Mouse (Mus musculus): ENCODE results near the gene Defb20. TPM values are rescaled to one million over a fixed set of nuclear protein-coding genes. Genes with fewer than 3 reads are reported as not detected.
"Not testable (repeated sequence)": the region's sequence is repeated elsewhere in the genome, so short reads cannot be mapped to it uniquely, and the experiment has no call there.

Gene Defb20
- polyA plus RNA-seq (2012): not detected in 2 replicates

DNA sequence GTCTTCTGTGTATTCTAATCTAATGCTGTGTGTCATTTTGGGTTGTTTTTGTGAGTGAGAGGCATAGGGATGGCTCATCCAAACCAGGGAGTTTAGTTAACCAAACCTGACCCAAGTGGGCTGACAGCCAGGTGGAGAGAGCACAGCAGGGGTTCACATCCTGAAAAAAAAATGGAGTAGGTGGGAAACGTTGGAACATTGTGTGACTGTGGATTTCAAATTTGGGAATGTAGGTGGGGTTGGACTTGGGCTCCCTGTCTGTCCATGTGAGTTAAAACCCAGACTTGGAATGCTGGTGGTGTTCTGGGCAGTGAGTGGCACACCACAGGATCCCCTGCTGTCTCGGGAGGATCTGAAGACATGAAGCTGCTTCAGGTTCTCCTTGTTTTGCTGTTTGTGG lies at the start of gene Defb20:
Gene Defb20, plus strand, starts transcription at position 301 of the 400 bp plus-strand sequence.
- Histone ChIP-seq H3K4me3 (replicated peaks) (no peak within 1 kb of the TSS), H3K4me1 (ENCODE audit: control insufficient read depth) (no peaks in the 10 kb centered on the region), H3K9me3 (ENCODE audit: control insufficient read depth, low read length) (no peaks in the 10 kb centered on the region), H3K36me3 (ENCODE audit: control insufficient read depth) (no peaks in the 10 kb centered on the region), H3K27me3 (ENCODE audit: control insufficient read depth) (no peaks in the 10 kb centered on the region)
- TF ChIP-seq GATA1 (IDR thresholded peaks at IDR 0.05; ENCODE audit: low read length): no peak
- TF ChIP-seq TAL1 (IDR thresholded peaks at IDR 0.05; ENCODE audit: low read length): no peak

GRCm38 (mm10) chr2:152427493-152427892 lies 49.4 kb upstream of the Defb20 start:
- Histone ChIP-seq H3K4me1 (ENCODE audit: control insufficient read depth) (no peaks in the 10 kb centered on the region), H3K9me3 (ENCODE audit: control insufficient read depth, low read length) (no peaks in the 10 kb centered on the region), H3K36me3 (ENCODE audit: control insufficient read depth) (no peaks in the 10 kb centered on the region), H3K4me3 (replicated peaks) (no peak overlapping the region), H3K27me3 (ENCODE audit: control insufficient read depth) (peaks cover 2% of the 10 kb centered on the region; the same call in 1 of the 2 replicates)
- TF ChIP-seq GATA1 (IDR thresholded peaks at IDR 0.05; ENCODE audit: low read length) (no peak), TAL1 (IDR thresholded peaks at IDR 0.05; ENCODE audit: low read length) (no peak)

- not testable (repeated sequence) for H3K36me3 ChIP-seq (ENCODE audit: control insufficient read depth); H3K9me3 ChIP-seq (ENCODE audit: control insufficient read depth, low read length); H3K27me3 ChIP-seq (ENCODE audit: control insufficient read depth); H3K4me1 ChIP-seq (ENCODE audit: control insufficient read depth); H3K4me3 ChIP-seq (replicated peaks)
Measured at GRCm38 (mm10) chr2:152428481-152428880, 48.4 kb upstream of the Defb20 start.

GRCm38 (mm10) chr2:152436405-152436901 lies 40.4 kb upstream of the Defb20 start:
- Histone ChIP-seq H3K9me3 (ENCODE audit: control insufficient read depth, low read length) (no peaks in the 10 kb centered on the region), H3K4me3 (replicated peaks) (no peak overlapping the region)
- TF ChIP-seq TAL1 (IDR thresholded peaks at IDR 0.05; ENCODE audit: low read length): no peak

GRCm38 (mm10) chr2:152436983-152437860 lies 39.6 kb upstream of the Defb20 start:
- Histone ChIP-seq H3K27me3 (ENCODE audit: control insufficient read depth) (no peaks in the 10 kb centered on the region), H3K9me3 (ENCODE audit: control insufficient read depth, low read length) (no peaks in the 10 kb centered on the region), H3K4me3 (replicated peaks) (peak overlapping the region; percentile 60), H3K4me1 (ENCODE audit: control insufficient read depth) (peaks cover 9% of the 10 kb centered on the region), H3K36me3 (ENCODE audit: control insufficient read depth) (no peaks in the 10 kb centered on the region)
- TF ChIP-seq TAL1 (IDR thresholded peaks at IDR 0.05; ENCODE audit: low read length): no peak
- no peak for TF ChIP-seq GATA1 (IDR thresholded peaks at IDR 0.05; ENCODE audit: low read length)

More at GRCm38 (mm10) chr2:152436405-152436901, 40.4 kb upstream of the Defb20 start:
- no peaks in the 10 kb centered on the region for H3K36me3 ChIP-seq (ENCODE audit: control insufficient read depth)
- H3K4me1 ChIP-seq (ENCODE audit: control insufficient read depth): peaks cover 9% of the 10 kb centered on the region
- no peaks in the 10 kb centered on the region for H3K27me3 ChIP-seq (ENCODE audit: control insufficient read depth)

GRCm38 (mm10) chr2:152438963-152439362 lies 37.9 kb upstream of the Defb20 start:
- TF ChIP-seq TAL1 (IDR thresholded peaks at IDR 0.05; ENCODE audit: low read length): no peak
- no peak for TF ChIP-seq GATA1 (IDR thresholded peaks at IDR 0.05; ENCODE audit: low read length)
- H3K27me3 ChIP-seq (ENCODE audit: control insufficient read depth): no peaks in the 10 kb centered on the region
- H3K36me3 ChIP-seq (ENCODE audit: control insufficient read depth): no peaks in the 10 kb centered on the region
- H3K9me3 ChIP-seq (ENCODE audit: control insufficient read depth, low read length): no peaks in the 10 kb centered on the region
- peaks cover 9% of the 10 kb centered on the region for H3K4me1 ChIP-seq (ENCODE audit: control insufficient read depth)
- H3K4me3 ChIP-seq (replicated peaks): no peak overlapping the region

DNA sequence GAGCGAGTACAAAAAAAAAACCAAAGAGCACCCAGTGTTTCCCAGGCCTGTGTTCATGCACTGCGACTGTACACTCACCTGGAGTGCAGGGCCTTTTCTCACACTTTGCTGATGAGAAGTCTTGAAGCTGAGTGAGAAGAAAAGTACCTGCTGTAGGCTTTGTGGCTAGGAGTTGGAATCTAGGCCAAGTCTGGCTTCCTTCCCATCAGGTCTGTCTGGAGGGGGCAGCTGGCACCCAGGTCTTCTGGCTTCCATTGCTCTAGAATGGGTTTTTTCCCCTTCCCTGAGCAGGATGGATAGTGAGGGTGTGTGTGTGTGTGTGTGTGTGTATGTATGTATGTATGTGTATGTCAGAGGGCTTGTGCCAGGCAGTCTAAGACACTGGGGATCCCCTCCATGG lies 37.0 kb upstream of the Defb20 start:
- Histone ChIP-seq H3K36me3 (ENCODE audit: control insufficient read depth) (no peaks in the 10 kb centered on the region), H3K27me3 (ENCODE audit: control insufficient read depth) (no peaks in the 10 kb centered on the region)

DNA sequence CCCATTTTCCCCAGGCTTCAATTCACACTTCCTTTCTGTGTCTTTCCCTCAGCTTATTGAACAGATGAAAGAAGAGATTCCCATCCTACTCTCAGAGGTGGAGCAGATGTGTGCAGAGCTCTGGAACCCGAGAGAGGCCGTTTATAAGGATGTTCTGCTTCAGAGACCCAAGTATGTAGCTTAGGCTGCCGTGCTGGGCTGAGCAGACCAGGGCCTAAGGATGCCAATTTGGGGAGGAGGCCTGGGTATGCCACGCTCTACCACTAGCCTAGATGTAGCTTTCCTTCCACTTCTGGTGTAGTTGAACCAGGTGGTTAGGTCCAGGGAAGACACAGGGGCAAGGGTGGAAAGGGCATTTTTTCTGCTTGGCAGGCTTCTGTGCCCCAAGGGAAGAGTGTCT lies 34.5 kb upstream of the Defb20 start:
- TF ChIP-seq GATA1 (IDR thresholded peaks at IDR 0.05; ENCODE audit: low read length) (no peak), TAL1 (IDR thresholded peaks at IDR 0.05; ENCODE audit: low read length) (no peak)
- no peaks in the 10 kb centered on the region for H3K27me3 ChIP-seq (ENCODE audit: control insufficient read depth)
- H3K4me1 ChIP-seq (ENCODE audit: control insufficient read depth): peaks cover 6% of the 10 kb centered on the region
- H3K36me3 ChIP-seq (ENCODE audit: control insufficient read depth): no peaks in the 10 kb centered on the region
- H3K4me3 ChIP-seq (replicated peaks): no peak overlapping the region
- no peaks in the 10 kb centered on the region for H3K9me3 ChIP-seq (ENCODE audit: control insufficient read depth, low read length)

More for the DNA sequence above, 37.0 kb upstream of the Defb20 start:
- TF ChIP-seq TAL1 (IDR thresholded peaks at IDR 0.05; ENCODE audit: low read length) (no peak), GATA1 (IDR thresholded peaks at IDR 0.05; ENCODE audit: low read length) (no peak)
- H3K4me1 ChIP-seq (ENCODE audit: control insufficient read depth): peaks cover 9% of the 10 kb centered on the region
- H3K9me3 ChIP-seq (ENCODE audit: control insufficient read depth, low read length): no peaks in the 10 kb centered on the region
- H3K4me3 ChIP-seq (replicated peaks): no peak overlapping the region

DNA sequence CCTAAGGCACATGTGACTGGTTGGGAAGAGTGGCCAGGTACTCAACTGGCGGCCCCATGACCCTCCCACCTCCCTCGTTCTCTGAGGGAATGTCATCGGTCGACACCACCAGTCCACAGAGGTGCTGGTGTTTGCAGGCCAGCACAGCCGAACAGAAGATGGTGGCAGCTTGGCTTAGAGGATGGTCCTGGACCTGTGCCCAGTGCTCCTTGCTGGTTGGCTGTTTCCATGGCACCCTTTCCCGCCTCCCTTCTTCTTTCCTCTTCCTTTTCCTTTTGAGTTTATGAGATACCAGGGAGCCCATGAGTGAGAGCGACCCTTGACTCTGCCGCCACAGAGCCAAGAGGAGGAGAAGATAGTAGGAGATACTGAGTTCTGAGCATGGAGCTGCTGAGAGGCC lies 33.6 kb upstream of the Defb20 start:
- no peak for TF ChIP-seq GATA1 (IDR thresholded peaks at IDR 0.05; ENCODE audit: low read length)
- no peak for TF ChIP-seq TAL1 (IDR thresholded peaks at IDR 0.05; ENCODE audit: low read length)
- H3K27me3 ChIP-seq (ENCODE audit: control insufficient read depth): no peaks in the 10 kb centered on the region

More for the DNA sequence above, 33.6 kb upstream of the Defb20 start:
- no peaks in the 10 kb centered on the region for H3K9me3 ChIP-seq (ENCODE audit: control insufficient read depth, low read length)
- H3K4me3 ChIP-seq (replicated peaks): no peak overlapping the region
- no peaks in the 10 kb centered on the region for H3K36me3 ChIP-seq (ENCODE audit: control insufficient read depth)
- peaks cover 3% of the 10 kb centered on the region for H3K4me1 ChIP-seq (ENCODE audit: control insufficient read depth)
